Mouse (Mus musculus): ENCODE measurements around the gene Dohh. TPM values are rescaled to one million over a fixed set of nuclear protein-coding genes. Genes with fewer than 3 reads are reported as not detected.

Gene Dohh
- polyA plus RNA-seq, 1 experiment from 2014 or later: 47.5 TPM

DNA sequence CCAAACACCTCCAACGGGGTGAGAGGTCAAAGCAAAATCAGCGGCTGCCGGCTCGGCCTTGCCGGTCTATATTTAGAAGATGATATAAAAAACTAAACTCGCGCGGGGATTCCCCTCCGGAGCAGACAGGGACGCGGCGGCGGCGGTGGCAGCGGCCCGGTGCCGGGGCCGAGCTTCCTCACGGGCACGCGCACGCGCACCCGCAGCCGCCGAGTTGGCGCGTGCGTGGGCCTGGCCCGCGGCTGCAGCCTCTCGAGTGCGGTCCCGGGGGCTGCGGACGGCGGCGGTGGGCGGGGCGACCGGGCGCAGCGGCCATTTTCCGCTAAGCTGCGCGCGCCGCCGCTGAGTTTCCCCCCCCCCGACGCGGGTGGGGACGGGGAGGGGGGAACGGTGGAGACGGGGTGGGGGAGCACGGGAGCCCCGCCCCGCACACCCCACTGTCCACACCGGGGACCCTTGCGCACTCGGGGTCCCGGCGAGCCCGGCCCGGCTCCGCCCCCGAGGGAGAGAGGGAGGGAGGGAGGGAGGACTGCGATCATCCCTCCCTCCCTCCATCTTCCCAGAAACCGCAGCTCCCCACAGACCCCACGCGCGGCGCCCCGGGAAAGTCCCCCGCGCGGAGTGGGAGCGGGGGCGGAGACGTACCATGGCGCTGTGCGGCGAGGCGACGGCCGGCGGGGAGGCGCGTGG, 46.1 kb downstream of the Dohh start:
- H3K27me3 ChIP-seq (ENCODE audit: control insufficient read depth, insufficient read depth, low read length): peaks cover 20% of the 10 kb centered on the region
- H3K4me1 ChIP-seq (ENCODE audit: control insufficient read depth, insufficient read depth, low read length): peaks cover 31% of the 10 kb centered on the region
- H3K9ac ChIP-seq (ENCODE audit: low read depth, low read length): peak overlapping the region; percentile 72
- H3K4me2 ChIP-seq: peak overlapping the region; percentile 97
- H3K4me3 ChIP-seq (ENCODE audit: low read depth, low read length): peak overlapping the region; percentile 68
- WGBS (ENCODE audit: insufficient replicate concordance): under 1% methylated on average over 57 of the region's 89 CpGs
- peak overlapping the region; percentile 58 for H3K27ac ChIP-seq (ENCODE audit: low read depth, low read length)
- no peaks in the 10 kb centered on the region for H3K9me3 ChIP-seq (replicated peaks; ENCODE audit: control insufficient read depth, low read length)
- no peaks in the 10 kb centered on the region for H3K36me3 ChIP-seq (ENCODE audit: control insufficient read depth, insufficient read depth, low read length)
- ATAC-seq (replicated peaks; ENCODE audit: insufficient number of reproducible peaks, low FRiP score, low TSS enrichment): peak; percentile 19; the same call in 1 of the 2 replicates

- Histone ChIP-seq H3K4me1 (ENCODE audit: control insufficient read depth, insufficient read depth, low read length) (peaks cover 27% of the 10 kb centered on the region), H3K27me3 (ENCODE audit: control insufficient read depth, insufficient read depth, low read length) (peaks cover 16% of the 10 kb centered on the region), H3K36me3 (ENCODE audit: control insufficient read depth, insufficient read depth, low read length) (no peaks in the 10 kb centered on the region), H3K9ac (ENCODE audit: low read depth, low read length) (peak overlapping the region; percentile 72), H3K27ac (ENCODE audit: low read depth, low read length) (peak overlapping the region; percentile 58), H3K4me3 (ENCODE audit: low read depth, low read length) (peak overlapping the region; percentile 68), H3K9me3 (replicated peaks; ENCODE audit: control insufficient read depth, low read length) (no peaks in the 10 kb centered on the region), H3K4me2 (peak overlapping the region; percentile 97)
- no peak for ATAC-seq (replicated peaks; ENCODE audit: insufficient number of reproducible peaks, low FRiP score, low TSS enrichment)
- 2% methylated on average over 48 of the region's 70 CpGs for WGBS (ENCODE audit: insufficient replicate concordance)
Measured at GRCm38 (mm10) chr10:81430831-81431525, 46.8 kb downstream of the Dohh start.

GRCm38 (mm10) chr10:81431526-81432168, 47.4 kb downstream of the Dohh start:
- Histone ChIP-seq H3K27me3 (ENCODE audit: control insufficient read depth, insufficient read depth, low read length) (peaks cover 16% of the 10 kb centered on the region), H3K4me1 (ENCODE audit: control insufficient read depth, insufficient read depth, low read length) (peaks cover 25% of the 10 kb centered on the region), H3K36me3 (ENCODE audit: control insufficient read depth, insufficient read depth, low read length) (no peaks in the 10 kb centered on the region), H3K4me2 (peak overlapping the region; percentile 97), H3K9me3 (replicated peaks; ENCODE audit: control insufficient read depth, low read length) (no peaks in the 10 kb centered on the region), H3K4me3 (ENCODE audit: low read depth, low read length) (peak overlapping the region; percentile 68), H3K27ac (ENCODE audit: low read depth, low read length) (no peak overlapping the region), H3K9ac (ENCODE audit: low read depth, low read length) (no peak overlapping the region)
- ATAC-seq (replicated peaks; ENCODE audit: insufficient number of reproducible peaks, low FRiP score, low TSS enrichment): no peak
- WGBS (ENCODE audit: insufficient replicate concordance): 21% methylated on average over 15 of the region's 15 CpGs

- H3K4me1 ChIP-seq (ENCODE audit: control insufficient read depth, insufficient read depth, low read length): peaks cover 20% of the 10 kb centered on the region
- WGBS (ENCODE audit: insufficient replicate concordance): 62% methylated on average over 21 of the region's 21 CpGs
- peaks cover 16% of the 10 kb centered on the region for H3K27me3 ChIP-seq (ENCODE audit: control insufficient read depth, insufficient read depth, low read length)
- no peak overlapping the region for H3K9ac ChIP-seq (ENCODE audit: low read depth, low read length)
- no peak overlapping the region for H3K27ac ChIP-seq (ENCODE audit: low read depth, low read length)
- no peaks in the 10 kb centered on the region for H3K36me3 ChIP-seq (ENCODE audit: control insufficient read depth, insufficient read depth, low read length)
- H3K4me3 ChIP-seq (ENCODE audit: low read depth, low read length): 0 out of 2 replicates have a peak overlapping the region, but pooled peaks have one; percentile 12
- peak overlapping the region; percentile 61 for H3K4me2 ChIP-seq
- no peaks in the 10 kb centered on the region for H3K9me3 ChIP-seq (replicated peaks; ENCODE audit: control insufficient read depth, low read length)
- no peak for ATAC-seq (replicated peaks; ENCODE audit: insufficient number of reproducible peaks, low FRiP score, low TSS enrichment)
Measured at GRCm38 (mm10) chr10:81432169-81432867, 48.1 kb downstream of the Dohh start.

DNA sequence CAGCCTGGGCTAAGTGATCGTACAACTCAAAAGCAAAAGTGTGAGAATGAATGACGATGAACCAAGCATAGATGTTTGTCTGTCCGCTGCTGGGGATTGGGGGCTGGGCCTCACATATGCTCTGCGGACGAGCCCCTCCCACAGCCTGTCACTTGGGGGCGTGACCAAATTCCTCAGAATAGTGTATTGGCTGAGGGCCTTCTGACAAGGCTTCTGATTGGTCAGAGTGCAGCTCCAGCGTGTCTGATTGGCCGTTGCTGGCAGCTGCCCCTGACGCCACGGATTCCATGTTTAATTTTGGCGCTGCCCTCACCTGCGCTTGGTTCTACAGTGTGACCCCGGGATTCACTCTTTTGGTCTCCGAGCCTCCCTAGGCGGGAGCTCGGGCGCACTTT, 48.6 kb downstream of the Dohh start:
- Histone ChIP-seq H3K36me3 (ENCODE audit: control insufficient read depth, insufficient read depth, low read length) (no peaks in the 10 kb centered on the region), H3K4me1 (ENCODE audit: control insufficient read depth, insufficient read depth, low read length) (peaks cover 17% of the 10 kb centered on the region), H3K9me3 (replicated peaks; ENCODE audit: control insufficient read depth, low read length) (no peaks in the 10 kb centered on the region), H3K27ac (ENCODE audit: low read depth, low read length) (no peak overlapping the region), H3K4me3 (ENCODE audit: low read depth, low read length) (peak overlapping the region; percentile 22), H3K9ac (ENCODE audit: low read depth, low read length) (no peak overlapping the region), H3K4me2 (peak overlapping the region; percentile 61), H3K27me3 (ENCODE audit: control insufficient read depth, insufficient read depth, low read length) (peaks cover 13% of the 10 kb centered on the region)
- WGBS (ENCODE audit: insufficient replicate concordance): 5% methylated on average over 17 of the region's 17 CpGs
- ATAC-seq (replicated peaks; ENCODE audit: insufficient number of reproducible peaks, low FRiP score, low TSS enrichment): peak; percentile 66

DNA sequence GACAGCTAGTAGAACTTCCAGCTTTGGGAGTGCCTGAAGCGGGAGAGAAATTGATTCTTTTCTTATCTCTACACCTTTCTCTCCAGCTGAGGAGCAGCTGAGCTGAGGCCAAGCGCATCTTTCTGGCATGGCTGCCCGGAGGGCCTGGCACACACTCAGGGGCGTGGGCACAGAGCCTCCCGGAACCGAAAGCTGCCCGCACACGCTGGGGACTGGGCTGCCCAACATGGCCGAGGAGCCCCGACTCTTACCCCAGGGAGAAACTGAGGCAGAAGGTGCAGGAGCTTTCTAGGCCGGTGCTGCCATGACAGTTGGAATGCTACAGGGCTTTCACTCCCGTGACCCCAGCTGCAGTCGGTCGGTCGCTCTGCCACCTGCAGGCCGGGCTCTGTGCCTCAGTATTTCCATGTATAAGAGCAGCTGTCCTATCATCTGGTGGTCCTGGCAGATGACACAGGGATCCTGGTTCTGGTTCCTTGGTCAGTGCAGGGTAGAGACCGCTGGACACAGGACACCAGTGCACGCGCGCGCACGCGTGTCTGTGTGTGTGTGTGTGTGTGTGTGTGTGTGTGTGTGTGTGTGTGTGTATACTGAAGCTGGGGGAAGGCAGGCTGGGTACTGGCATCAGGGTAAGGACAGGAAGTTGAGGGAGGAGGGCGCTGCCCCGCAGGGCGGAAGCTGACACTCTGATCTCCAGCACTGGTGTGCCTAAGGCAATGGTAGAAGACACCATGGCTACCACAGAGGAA, 49.5 kb downstream of the Dohh start:
- Histone ChIP-seq H3K4me3 (ENCODE audit: low read depth, low read length) (no peak overlapping the region), H3K27me3 (ENCODE audit: control insufficient read depth, insufficient read depth, low read length) (peaks cover 10% of the 10 kb centered on the region), H3K4me1 (ENCODE audit: control insufficient read depth, insufficient read depth, low read length) (peaks cover 17% of the 10 kb centered on the region), H3K36me3 (ENCODE audit: control insufficient read depth, insufficient read depth, low read length) (no peaks in the 10 kb centered on the region), H3K9ac (ENCODE audit: low read depth, low read length) (no peak overlapping the region), H3K4me2 (no peak overlapping the region), H3K9me3 (replicated peaks; ENCODE audit: control insufficient read depth, low read length) (no peaks in the 10 kb centered on the region), H3K27ac (ENCODE audit: low read depth, low read length) (no peak overlapping the region)
- WGBS (ENCODE audit: insufficient replicate concordance): 68% methylated on average over 26 of the region's 26 CpGs
- no peak for ATAC-seq (replicated peaks; ENCODE audit: insufficient number of reproducible peaks, low FRiP score, low TSS enrichment)

DNA sequence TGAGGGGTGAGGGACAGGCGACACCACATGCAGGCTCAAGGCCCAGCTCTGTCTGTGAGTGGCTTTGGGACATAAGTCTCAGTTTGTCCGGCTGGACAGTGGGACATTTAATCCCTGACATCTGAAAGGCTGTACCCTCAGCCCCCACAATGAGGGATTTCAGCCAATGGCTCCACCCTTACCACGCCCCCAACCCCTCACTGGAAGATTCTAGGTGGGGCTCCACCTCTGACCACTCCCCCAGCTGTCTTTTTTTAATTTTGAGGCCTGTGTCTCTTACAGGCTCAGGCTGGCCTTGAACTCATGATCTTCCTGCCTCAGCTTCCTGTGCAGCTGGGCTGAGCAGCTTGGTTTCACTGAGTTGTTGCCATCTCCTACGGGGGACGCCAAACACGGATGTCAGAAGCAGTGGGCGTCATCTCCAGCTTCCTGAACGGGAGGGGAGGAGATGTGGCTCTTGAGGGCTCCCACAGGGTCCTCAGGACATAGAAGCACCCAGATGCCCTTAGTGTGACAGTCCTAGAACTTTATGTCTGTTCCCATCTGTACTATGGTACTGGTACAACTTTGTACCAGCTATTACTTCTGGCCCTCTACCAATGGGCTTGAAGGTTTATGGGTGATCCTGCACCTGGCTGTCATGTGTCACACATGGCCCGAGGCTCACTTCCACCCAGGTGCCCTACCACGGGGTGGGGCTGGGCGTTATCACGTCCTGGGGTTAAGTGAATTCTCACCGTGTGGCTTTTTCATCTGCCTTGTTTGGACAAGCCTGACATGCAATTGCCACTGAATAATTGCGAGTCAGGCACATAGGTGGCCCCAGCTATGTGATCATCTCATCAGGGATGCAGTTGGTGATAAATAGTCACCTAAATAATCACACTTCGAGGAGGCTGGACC, 50.4 kb downstream of the Dohh start:
- WGBS (ENCODE audit: insufficient replicate concordance): 54% methylated on average over 15 of the region's 15 CpGs
- ATAC-seq (replicated peaks; ENCODE audit: insufficient number of reproducible peaks, low FRiP score, low TSS enrichment): no peak
- no peak overlapping the region for H3K27ac ChIP-seq (ENCODE audit: low read depth, low read length)
- peaks cover 10% of the 10 kb centered on the region for H3K27me3 ChIP-seq (ENCODE audit: control insufficient read depth, insufficient read depth, low read length)
- H3K9ac ChIP-seq (ENCODE audit: low read depth, low read length): no peak overlapping the region
- H3K9me3 ChIP-seq (replicated peaks; ENCODE audit: control insufficient read depth, low read length): no peaks in the 10 kb centered on the region
- no peak overlapping the region for H3K4me3 ChIP-seq (ENCODE audit: low read depth, low read length)
- peaks cover 13% of the 10 kb centered on the region for H3K4me1 ChIP-seq (ENCODE audit: control insufficient read depth, insufficient read depth, low read length)
- H3K36me3 ChIP-seq (ENCODE audit: control insufficient read depth, insufficient read depth, low read length): no peaks in the 10 kb centered on the region
- H3K4me2 ChIP-seq: no peak overlapping the region

Data from heart, embryonic 11.5 days (tissue).